Mouse (Mus musculus): ENCODE data around the gene Slc8a1. TPM values are rescaled to one million over a fixed set of nuclear protein-coding genes. Genes with fewer than 3 reads are reported as not detected.

The Slc8a1 gene
- polyA plus RNA-seq (2014; fragmentation: Illumina TruSeq; extraction: RNeasy Lipid Tissue Mini Kit (QIAGEN cat#74804); ENCODE audit: low read depth, low replicate concordance): 2.3 TPM

DNA sequence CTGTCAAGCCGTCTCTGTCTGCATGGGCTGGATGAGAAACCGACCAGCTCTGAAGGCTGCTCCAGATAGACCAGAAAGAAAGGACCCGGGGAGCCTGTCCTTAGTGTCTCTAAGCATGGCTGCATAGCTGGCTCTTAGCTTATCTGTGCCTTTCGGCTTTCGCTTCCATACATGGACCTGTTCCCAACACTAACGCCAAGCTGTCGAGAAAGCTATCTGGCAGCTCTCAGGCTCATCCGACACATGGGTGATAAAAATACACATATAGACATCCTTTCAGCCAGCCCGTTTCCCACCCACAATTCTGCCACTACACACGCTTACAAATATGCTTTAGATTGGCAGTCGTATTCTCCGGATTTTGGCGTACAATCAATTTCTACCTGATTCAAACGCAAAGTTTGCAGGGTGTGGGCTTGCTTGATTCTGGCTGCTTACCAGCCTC, at the start of gene Slc8a1:
Gene Slc8a1 (minus strand): TSS at position 67 of the 445 bp plus-strand sequence.

DNA sequence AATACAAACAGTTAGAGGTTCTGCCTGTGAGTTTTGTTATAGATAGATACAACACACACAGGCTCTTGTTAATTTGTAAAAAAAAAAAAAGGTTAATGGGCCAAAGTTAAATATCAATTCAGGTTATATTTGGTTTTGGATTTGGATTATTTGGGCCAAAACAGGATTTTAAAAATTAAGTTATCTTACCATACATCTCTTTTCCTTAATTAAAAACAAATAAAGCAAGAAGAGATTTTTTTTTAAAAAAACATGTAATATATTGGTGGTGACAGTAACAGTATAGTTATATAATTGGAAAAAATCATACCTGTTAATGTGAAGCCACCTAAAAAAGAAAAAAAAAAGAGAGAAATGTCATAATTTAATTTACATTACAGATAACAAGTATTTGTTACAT, 296.7 kb downstream of the Slc8a1 start, which contains the start of gene Gm11096:
Gene Gm11096 (plus strand): TSS at position 301 of the 400 bp plus-strand sequence.

